Mouse (Mus musculus): ENCODE data around the gene Epn1. TPM values are rescaled to one million over a fixed set of nuclear protein-coding genes. Genes with fewer than 3 reads are reported as not detected.

The Epn1 gene
- polyA plus RNA-seq, 1 experiment: 420 TPM

- H3K27ac ChIP-seq (ENCODE audit: insufficient read depth, low read length): peak overlapping the region; percentile 93
- peak overlapping the region; percentile 66 for H3K4me3 ChIP-seq (ENCODE audit: insufficient read depth, low read length)
- H3K4me1 ChIP-seq (ENCODE audit: control insufficient read depth, insufficient read depth, low read length): peaks cover 11% of the 10 kb centered on the region
- TF ChIP-seq CTCF (IDR thresholded peaks at IDR 0.05; ENCODE audit: extremely low read depth, insufficient read depth, low read length) (no peak), POLR2A (IDR thresholded peaks at IDR 0.05; ENCODE audit: extremely low read depth, insufficient read depth, low read length) (no peak)
Measured at GRCm38 (mm10) chr7:5057381-5057780, 22.7 kb upstream of the Epn1 start.

- TF ChIP-seq POLR2A (IDR thresholded peaks at IDR 0.05; ENCODE audit: extremely low read depth, insufficient read depth, low read length) (no peak), CTCF (IDR thresholded peaks at IDR 0.05; ENCODE audit: extremely low read depth, insufficient read depth, low read length) (no peak)
- Histone ChIP-seq H3K4me1 (ENCODE audit: control insufficient read depth, insufficient read depth, low read length) (peaks cover 11% of the 10 kb centered on the region), H3K4me3 (ENCODE audit: insufficient read depth, low read length) (peak overlapping the region; percentile 66), H3K27ac (ENCODE audit: insufficient read depth, low read length) (no peak overlapping the region)
Measured at GRCm38 (mm10) chr7:5057804-5058203, 22.2 kb upstream of the Epn1 start.

GRCm38 (mm10) chr7:5058631-5059030, 21.4 kb upstream of the Epn1 start:
- no peak overlapping the region for H3K4me3 ChIP-seq (ENCODE audit: insufficient read depth, low read length)
- TF ChIP-seq CTCF (IDR thresholded peaks at IDR 0.05; ENCODE audit: extremely low read depth, insufficient read depth, low read length) (no peak), POLR2A (IDR thresholded peaks at IDR 0.05; ENCODE audit: extremely low read depth, insufficient read depth, low read length) (no peak)
- H3K27ac ChIP-seq (ENCODE audit: insufficient read depth, low read length): no peak overlapping the region
- H3K4me1 ChIP-seq (ENCODE audit: control insufficient read depth, insufficient read depth, low read length): peaks cover 9% of the 10 kb centered on the region

- Histone ChIP-seq H3K27ac (ENCODE audit: insufficient read depth, low read length) (no peak overlapping the region), H3K4me1 (ENCODE audit: control insufficient read depth, insufficient read depth, low read length) (peaks cover 10% of the 10 kb centered on the region), H3K4me3 (ENCODE audit: insufficient read depth, low read length) (no peak overlapping the region)
- TF ChIP-seq CTCF (IDR thresholded peaks at IDR 0.05; ENCODE audit: extremely low read depth, insufficient read depth, low read length): no peak
- TF ChIP-seq POLR2A (IDR thresholded peaks at IDR 0.05; ENCODE audit: extremely low read depth, insufficient read depth, low read length): no peak
Measured at GRCm38 (mm10) chr7:5059421-5059820, 20.6 kb upstream of the Epn1 start.

GRCm38 (mm10) chr7:5060239-5060731, 19.8 kb upstream of the Epn1 start:
- H3K4me3 ChIP-seq (ENCODE audit: insufficient read depth, low read length): peak overlapping the region; percentile 69
- peak; percentile 60 for TF ChIP-seq CTCF (IDR thresholded peaks at IDR 0.05; ENCODE audit: extremely low read depth, insufficient read depth, low read length)
- no peak for TF ChIP-seq POLR2A (IDR thresholded peaks at IDR 0.05; ENCODE audit: extremely low read depth, insufficient read depth, low read length)
- peak overlapping the region; percentile 67 for H3K27ac ChIP-seq (ENCODE audit: insufficient read depth, low read length)
- peaks cover 10% of the 10 kb centered on the region for H3K4me1 ChIP-seq (ENCODE audit: control insufficient read depth, insufficient read depth, low read length)

- TF ChIP-seq POLR2A (IDR thresholded peaks at IDR 0.05; ENCODE audit: extremely low read depth, insufficient read depth, low read length): peak; percentile 64
- 0 out of 2 replicates have a peak, but pooled peaks have one; percentile 23 for TF ChIP-seq CTCF (IDR thresholded peaks at IDR 0.05; ENCODE audit: extremely low read depth, insufficient read depth, low read length)
- Histone ChIP-seq H3K4me3 (ENCODE audit: insufficient read depth, low read length) (peak overlapping the region; percentile 69), H3K27ac (ENCODE audit: insufficient read depth, low read length) (peak overlapping the region; percentile 99), H3K4me1 (ENCODE audit: control insufficient read depth, insufficient read depth, low read length) (peaks cover 6% of the 10 kb centered on the region)
Measured at GRCm38 (mm10) chr7:5060944-5061773, 18.9 kb upstream of the Epn1 start.

GRCm38 (mm10) chr7:5061774-5062359, 18.2 kb upstream of the Epn1 start, which contains the start of gene U2af2:
Gene U2af2 (plus strand): TSS chr7:5062143.
- peaks cover 6% of the 10 kb centered on the region; the same call in 1 of the 2 replicates for H3K4me1 ChIP-seq (ENCODE audit: control insufficient read depth, insufficient read depth, low read length)
- H3K4me3 ChIP-seq (ENCODE audit: insufficient read depth, low read length): peak within 1 kb of the TSS; percentile 69
- H3K27ac ChIP-seq (ENCODE audit: insufficient read depth, low read length): peak within 1 kb of the TSS; percentile 99
- TF ChIP-seq POLR2A (IDR thresholded peaks at IDR 0.05; ENCODE audit: extremely low read depth, insufficient read depth, low read length): peak; percentile 38; the same call in 1 of the 2 replicates
- TF ChIP-seq CTCF (IDR thresholded peaks at IDR 0.05; ENCODE audit: extremely low read depth, insufficient read depth, low read length): no peak

- Histone ChIP-seq H3K4me3 (ENCODE audit: insufficient read depth, low read length) (peak overlapping the region; percentile 69), H3K4me1 (ENCODE audit: control insufficient read depth, insufficient read depth, low read length) (peaks cover 6% of the 10 kb centered on the region; the same call in 1 of the 2 replicates)
- TF ChIP-seq CTCF (IDR thresholded peaks at IDR 0.05; ENCODE audit: extremely low read depth, insufficient read depth, low read length): no peak
Measured at GRCm38 (mm10) chr7:5062360-5063001, 17.6 kb upstream of the Epn1 start.

GRCm38 (mm10) chr7:5064886-5065285, 15.1 kb upstream of the Epn1 start:
- Histone ChIP-seq H3K4me3 (ENCODE audit: insufficient read depth, low read length) (no peak overlapping the region), H3K27ac (ENCODE audit: insufficient read depth, low read length) (no peak overlapping the region), H3K4me1 (ENCODE audit: control insufficient read depth, insufficient read depth, low read length) (peaks cover 6% of the 10 kb centered on the region; the same call in 1 of the 2 replicates)
- TF ChIP-seq POLR2A (IDR thresholded peaks at IDR 0.05; ENCODE audit: extremely low read depth, insufficient read depth, low read length): no peak
- TF ChIP-seq CTCF (IDR thresholded peaks at IDR 0.05; ENCODE audit: extremely low read depth, insufficient read depth, low read length): no peak

More at GRCm38 (mm10) chr7:5062360-5063001, 17.6 kb upstream of the Epn1 start:
- peak overlapping the region; percentile 91 for H3K27ac ChIP-seq (ENCODE audit: insufficient read depth, low read length)
